Mouse (Mus musculus): ENCODE results near the gene Slamf9. TPM values are rescaled to one million over a fixed set of nuclear protein-coding genes. Genes with fewer than 3 reads are reported as not detected.

The Slamf9 gene
- polyA plus RNA-seq, 1 experiment from 2014 or later: not detected

GRCm38 (mm10) chr1:172436785-172437184 lies 38.4 kb upstream of the Slamf9 start:
- no peak overlapping the region for H3K4me2 ChIP-seq (ENCODE audit: low read length)
- no peaks in the 10 kb centered on the region for H3K9me3 ChIP-seq (ENCODE audit: control insufficient read depth, low read length)
- H3K4me1 ChIP-seq (replicated peaks; ENCODE audit: control insufficient read depth, insufficient read depth, low read length): no peaks in the 10 kb centered on the region
- H3K36me3 ChIP-seq (ENCODE audit: control insufficient read depth, insufficient read depth): no peaks in the 10 kb centered on the region
- H3K27me3 ChIP-seq (replicated peaks; ENCODE audit: control insufficient read depth, insufficient read depth, low read length): no peaks in the 10 kb centered on the region
- H3K27ac ChIP-seq (ENCODE audit: low read length): no peak overlapping the region
- no peak overlapping the region for H3K9ac ChIP-seq (replicated peaks; ENCODE audit: low read depth, low read length)
- H3K4me3 ChIP-seq (replicated peaks; ENCODE audit: low read length): no peak overlapping the region
- 60% methylated on average over 6 of the region's 6 CpGs for WGBS
- no peak for ATAC-seq

GRCm38 (mm10) chr1:172438621-172439020 lies 36.5 kb upstream of the Slamf9 start:
- H3K4me3 ChIP-seq (replicated peaks; ENCODE audit: low read length): no peak overlapping the region
- no peaks in the 10 kb centered on the region for H3K9me3 ChIP-seq (ENCODE audit: control insufficient read depth, low read length)
- ATAC-seq: no peak
- no peak overlapping the region for H3K27ac ChIP-seq (ENCODE audit: low read length)
- H3K4me1 ChIP-seq (replicated peaks; ENCODE audit: control insufficient read depth, insufficient read depth, low read length): no peaks in the 10 kb centered on the region
- H3K4me2 ChIP-seq (ENCODE audit: low read length): no peak overlapping the region
- H3K36me3 ChIP-seq (ENCODE audit: control insufficient read depth, insufficient read depth): no peaks in the 10 kb centered on the region
- 89% methylated on average over 2 of the region's 2 CpGs for WGBS
- H3K9ac ChIP-seq (replicated peaks; ENCODE audit: low read depth, low read length): no peak overlapping the region
- H3K27me3 ChIP-seq (replicated peaks; ENCODE audit: control insufficient read depth, insufficient read depth, low read length): no peaks in the 10 kb centered on the region

DNA sequence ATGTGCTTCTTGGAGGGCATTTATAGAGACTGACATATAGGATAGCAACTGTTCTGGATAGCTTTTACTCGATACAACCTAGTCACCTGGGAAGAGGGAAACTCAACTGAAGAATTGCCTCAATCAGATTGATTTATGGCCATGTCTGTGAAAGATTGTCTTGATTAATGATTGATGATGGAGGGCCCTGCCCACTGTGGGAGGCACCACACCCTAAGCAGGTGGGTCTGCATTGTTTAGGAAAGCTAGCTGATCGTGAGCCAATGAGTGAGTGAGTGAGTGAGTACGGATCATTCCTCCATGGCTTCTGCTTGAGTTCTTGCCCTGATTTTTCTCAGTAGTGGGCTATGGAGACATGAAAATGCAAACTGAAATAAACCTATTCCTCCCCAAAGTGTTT lies 34.6 kb upstream of the Slamf9 start:
- Histone ChIP-seq H3K36me3 (ENCODE audit: control insufficient read depth, insufficient read depth) (no peaks in the 10 kb centered on the region), H3K27ac (ENCODE audit: low read length) (no peak overlapping the region), H3K9ac (replicated peaks; ENCODE audit: low read depth, low read length) (no peak overlapping the region), H3K4me2 (ENCODE audit: low read length) (no peak overlapping the region), H3K4me3 (replicated peaks; ENCODE audit: low read length) (no peak overlapping the region), H3K4me1 (replicated peaks; ENCODE audit: control insufficient read depth, insufficient read depth, low read length) (no peaks in the 10 kb centered on the region), H3K27me3 (replicated peaks; ENCODE audit: control insufficient read depth, insufficient read depth, low read length) (no peaks in the 10 kb centered on the region), H3K9me3 (ENCODE audit: control insufficient read depth, low read length) (no peaks in the 10 kb centered on the region)
- no peak for ATAC-seq
- WGBS: 94% methylated on average over 3 of the region's 3 CpGs

DNA sequence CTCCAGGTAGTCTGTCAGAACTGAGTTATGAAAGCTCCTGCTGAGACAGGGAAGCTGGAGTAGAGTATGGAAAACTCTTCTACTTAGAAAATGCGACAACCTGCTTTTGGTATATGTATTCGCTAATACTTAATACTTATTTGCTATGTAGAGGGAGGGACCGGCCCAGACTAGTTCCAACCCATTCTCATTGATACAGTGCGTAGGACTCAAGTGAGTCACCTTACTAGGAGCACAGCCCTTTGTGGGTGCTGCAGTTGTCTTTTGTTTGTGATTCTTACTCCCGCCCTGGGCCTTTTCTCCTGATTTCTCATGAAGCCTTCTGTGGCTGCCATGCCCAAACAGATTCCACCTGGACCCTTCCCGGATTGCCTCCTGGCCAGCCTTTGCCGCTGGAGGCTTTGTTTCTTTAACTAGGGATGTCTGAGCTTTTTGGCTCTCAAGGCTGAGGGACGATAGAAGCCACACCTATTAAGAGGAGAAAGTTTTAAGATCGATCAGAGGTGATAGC lies 33.2 kb upstream of the Slamf9 start:
- no peak overlapping the region for H3K4me3 ChIP-seq (replicated peaks; ENCODE audit: low read length)
- no peak for ATAC-seq
- WGBS: 90% methylated on average over 9 of the region's 9 CpGs
- no peaks in the 10 kb centered on the region for H3K9me3 ChIP-seq (ENCODE audit: control insufficient read depth, low read length)
- no peak overlapping the region for H3K4me2 ChIP-seq (ENCODE audit: low read length)
- no peak overlapping the region for H3K9ac ChIP-seq (replicated peaks; ENCODE audit: low read depth, low read length)
- H3K36me3 ChIP-seq (ENCODE audit: control insufficient read depth, insufficient read depth): no peaks in the 10 kb centered on the region
- H3K27ac ChIP-seq (ENCODE audit: low read length): no peak overlapping the region
- no peaks in the 10 kb centered on the region for H3K4me1 ChIP-seq (replicated peaks; ENCODE audit: control insufficient read depth, insufficient read depth, low read length)
- H3K27me3 ChIP-seq (replicated peaks; ENCODE audit: control insufficient read depth, insufficient read depth, low read length): no peaks in the 10 kb centered on the region

- no peaks in the 10 kb centered on the region for H3K36me3 ChIP-seq (ENCODE audit: control insufficient read depth, insufficient read depth)
- H3K9ac ChIP-seq (replicated peaks; ENCODE audit: low read depth, low read length): no peak overlapping the region
- no peak for ATAC-seq
- no peak overlapping the region for H3K4me3 ChIP-seq (replicated peaks; ENCODE audit: low read length)
- H3K27me3 ChIP-seq (replicated peaks; ENCODE audit: control insufficient read depth, insufficient read depth, low read length): no peaks in the 10 kb centered on the region
- no peak overlapping the region for H3K27ac ChIP-seq (ENCODE audit: low read length)
- H3K4me1 ChIP-seq (replicated peaks; ENCODE audit: control insufficient read depth, insufficient read depth, low read length): no peaks in the 10 kb centered on the region
- H3K4me2 ChIP-seq (ENCODE audit: low read length): no peak overlapping the region
- 9% methylated on average over 2 of the region's 2 CpGs for WGBS
- H3K9me3 ChIP-seq (ENCODE audit: control insufficient read depth, low read length): no peaks in the 10 kb centered on the region
Observed at GRCm38 (mm10) chr1:172450226-172450625, 24.9 kb upstream of the Slamf9 start.

GRCm38 (mm10) chr1:172450848-172451470 lies 24.2 kb upstream of the Slamf9 start:
- Histone ChIP-seq H3K4me2 (ENCODE audit: low read length) (no peak overlapping the region), H3K36me3 (ENCODE audit: control insufficient read depth, insufficient read depth) (no peaks in the 10 kb centered on the region), H3K27me3 (replicated peaks; ENCODE audit: control insufficient read depth, insufficient read depth, low read length) (no peaks in the 10 kb centered on the region), H3K4me3 (replicated peaks; ENCODE audit: low read length) (no peak overlapping the region), H3K4me1 (replicated peaks; ENCODE audit: control insufficient read depth, insufficient read depth, low read length) (no peaks in the 10 kb centered on the region), H3K9me3 (ENCODE audit: control insufficient read depth, low read length) (no peaks in the 10 kb centered on the region), H3K9ac (replicated peaks; ENCODE audit: low read depth, low read length) (no peak overlapping the region), H3K27ac (ENCODE audit: low read length) (no peak overlapping the region)
- 33% methylated on average over 17 of the region's 17 CpGs for WGBS
- ATAC-seq: no peak

DNA sequence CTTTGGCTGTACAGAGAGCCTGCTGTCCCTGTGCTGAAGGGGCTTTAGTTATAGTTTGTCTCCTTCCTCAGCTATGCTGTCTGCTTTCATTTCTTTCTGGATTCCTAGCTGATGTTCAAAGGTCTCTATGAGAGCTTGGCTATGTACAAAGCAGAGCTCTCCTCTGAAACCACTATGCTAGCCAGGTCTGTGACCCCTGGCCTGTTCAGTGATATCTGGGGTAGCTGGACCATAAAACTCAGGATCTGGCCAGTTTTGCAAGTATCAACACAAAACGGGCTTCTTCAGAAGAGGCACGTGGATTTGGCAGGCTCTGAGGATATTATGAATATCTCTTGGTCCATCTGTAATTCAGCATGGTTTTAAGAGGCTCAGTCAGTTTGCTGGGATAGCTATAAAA lies 22.2 kb upstream of the Slamf9 start:
- H3K36me3 ChIP-seq (ENCODE audit: control insufficient read depth, insufficient read depth): no peaks in the 10 kb centered on the region
- no peaks in the 10 kb centered on the region for H3K9me3 ChIP-seq (ENCODE audit: control insufficient read depth, low read length)

GRCm38 (mm10) chr1:172453810-172454209 lies 21.3 kb upstream of the Slamf9 start:
- ATAC-seq: no peak
- no peak overlapping the region for H3K4me2 ChIP-seq (ENCODE audit: low read length)
- 94% methylated on average over 2 of the region's 2 CpGs for WGBS
- H3K27me3 ChIP-seq (replicated peaks; ENCODE audit: control insufficient read depth, insufficient read depth, low read length): no peaks in the 10 kb centered on the region
- no peaks in the 10 kb centered on the region for H3K4me1 ChIP-seq (replicated peaks; ENCODE audit: control insufficient read depth, insufficient read depth, low read length)
- H3K27ac ChIP-seq (ENCODE audit: low read length): no peak overlapping the region
- no peaks in the 10 kb centered on the region for H3K9me3 ChIP-seq (ENCODE audit: control insufficient read depth, low read length)
- H3K36me3 ChIP-seq (ENCODE audit: control insufficient read depth, insufficient read depth): no peaks in the 10 kb centered on the region
- no peak overlapping the region for H3K4me3 ChIP-seq (replicated peaks; ENCODE audit: low read length)
- H3K9ac ChIP-seq (replicated peaks; ENCODE audit: low read depth, low read length): no peak overlapping the region

More for the DNA sequence above, 22.2 kb upstream of the Slamf9 start:
- Histone ChIP-seq H3K27ac (ENCODE audit: low read length) (no peak overlapping the region), H3K4me2 (ENCODE audit: low read length) (no peak overlapping the region), H3K4me1 (replicated peaks; ENCODE audit: control insufficient read depth, insufficient read depth, low read length) (no peaks in the 10 kb centered on the region), H3K4me3 (replicated peaks; ENCODE audit: low read length) (no peak overlapping the region), H3K27me3 (replicated peaks; ENCODE audit: control insufficient read depth, insufficient read depth, low read length) (no peaks in the 10 kb centered on the region), H3K9ac (replicated peaks; ENCODE audit: low read depth, low read length) (no peak overlapping the region)
- ATAC-seq: no peak
- WGBS: 81% methylated on average over 2 of the region's 2 CpGs

- 9% methylated on average over 4 of the region's 4 CpGs for WGBS
- ATAC-seq: no peak
- H3K36me3 ChIP-seq (ENCODE audit: control insufficient read depth, insufficient read depth): no peaks in the 10 kb centered on the region
- H3K27ac ChIP-seq (ENCODE audit: low read length): no peak overlapping the region
- no peak overlapping the region for H3K4me2 ChIP-seq (ENCODE audit: low read length)
- H3K9me3 ChIP-seq (ENCODE audit: control insufficient read depth, low read length): no peaks in the 10 kb centered on the region
- no peak overlapping the region for H3K4me3 ChIP-seq (replicated peaks; ENCODE audit: low read length)
- no peaks in the 10 kb centered on the region for H3K4me1 ChIP-seq (replicated peaks; ENCODE audit: control insufficient read depth, insufficient read depth, low read length)
- H3K9ac ChIP-seq (replicated peaks; ENCODE audit: low read depth, low read length): no peak overlapping the region
- H3K27me3 ChIP-seq (replicated peaks; ENCODE audit: control insufficient read depth, insufficient read depth, low read length): no peaks in the 10 kb centered on the region
Observed at GRCm38 (mm10) chr1:172455416-172455815, 19.7 kb upstream of the Slamf9 start.

Measured in forebrain, embryonic 16.5 days (tissue).